ENCODE assay signal across 8 mouse cellular contexts in the genomic region with DNA sequence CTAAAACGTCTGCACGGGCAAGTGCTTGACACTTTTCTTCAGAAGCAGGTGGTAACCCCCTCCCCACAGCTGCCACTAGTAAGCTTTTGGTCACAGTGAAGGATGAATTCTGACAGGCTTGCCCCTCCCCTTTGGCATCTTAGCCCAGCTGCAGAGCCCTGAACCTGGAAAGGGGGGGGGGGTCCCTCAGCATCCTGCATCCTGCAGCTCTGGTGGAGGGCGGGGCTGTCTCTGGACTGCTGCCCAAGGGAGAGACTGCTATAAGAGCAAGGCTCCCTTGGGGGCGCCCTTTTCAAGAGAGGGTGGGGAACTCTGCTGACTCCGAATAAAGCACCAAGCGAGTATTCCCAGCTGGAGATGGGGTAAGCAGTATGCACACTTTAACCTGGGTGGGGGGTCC.
DNase-seq lines count a peak whose midpoint lies in the region; ATAC-seq lines count a peak whose summit lies in the region.

No protein-coding gene starts in this region.

- 16% methylated on average over 6 of the region's 6 CpGs for WGBS in limb, embryonic 11.5 days
- 11% methylated on average over 6 of the region's 6 CpGs for WGBS in liver, embryonic 12.5 days (ENCODE audit: insufficient replicate concordance)

- no peak overlapping the region for H3K9ac ChIP-seq in limb, embryonic 11.5 days (ENCODE audit: low read length)
- no peak overlapping the region for H3K9ac ChIP-seq in liver, embryonic 12.5 days

- no peaks in the 10 kb centered on the region for H3K9me3 ChIP-seq in limb, embryonic 11.5 days (ENCODE audit: control insufficient read depth, low read length)
- no peaks in the 10 kb centered on the region for H3K9me3 ChIP-seq in liver, embryonic 12.5 days (replicated peaks)

- no peak for ATAC-seq in limb, embryonic 11.5 days (ENCODE audit: insufficient number of reproducible peaks, low FRiP score, low TSS enrichment, low read depth)
- ATAC-seq in liver, embryonic 12.5 days = no peak

- no peaks in the 10 kb centered on the region for H3K36me3 ChIP-seq in limb, embryonic 11.5 days (ENCODE audit: control insufficient read depth, insufficient read depth, low read length)
- H3K36me3 ChIP-seq in liver, embryonic 12.5 days = no peaks in the 10 kb centered on the region

- no peaks in the 10 kb centered on the region for H3K4me1 ChIP-seq in limb, embryonic 11.5 days (ENCODE audit: control insufficient read depth, insufficient read depth, low read length)
- no peaks in the 10 kb centered on the region for H3K4me1 ChIP-seq in liver, embryonic 12.5 days

- DNase-seq in cerebellum, postnatal 10 days = peak; percentile 76 to 77
- no peak for DNase-seq in cerebellum, postnatal 36 days
- peak; percentile 39 for DNase-seq in lung, postnatal 10 days
- no peak for DNase-seq in lung, postnatal 36 days
- DNase-seq in limb, embryonic 11.5 days (ENCODE audit: low spot score) = peak; percentile 42
- peak; percentile 50 for DNase-seq in right cerebral cortex, postnatal 4 days
- no peak for DNase-seq in cerebellum, adult 18-20 months

- no peak overlapping the region for H3K4me2 ChIP-seq in limb, embryonic 11.5 days (ENCODE audit: low read depth, severe bottlenecking)
- no peak overlapping the region for H3K4me2 ChIP-seq in liver, embryonic 12.5 days

- no peak overlapping the region for H3K27ac ChIP-seq in limb, embryonic 11.5 days (replicated peaks; ENCODE audit: low read depth, low read length)
- no peak overlapping the region for H3K27ac ChIP-seq in liver, embryonic 12.5 days

- H3K4me3 ChIP-seq in limb, embryonic 11.5 days (ENCODE audit: low read depth, low read length) = no peak overlapping the region
- no peak overlapping the region for H3K4me3 ChIP-seq in liver, embryonic 12.5 days

- peaks cover 51% of the 10 kb centered on the region for H3K27me3 ChIP-seq in limb, embryonic 11.5 days (ENCODE audit: control insufficient read depth, insufficient read depth, low read length)
- H3K27me3 ChIP-seq in liver, embryonic 12.5 days (replicated peaks) = peaks cover 77% of the 10 kb centered on the region

Comparison
In these comparisons a context has a peak if more than half of its experiments do, and no peak if none do; other contexts are left out.
1. DNase-seq: peak in cerebellum, postnatal 10 days (2 of 2), lung, postnatal 10 days (single experiment), limb, embryonic 11.5 days (single experiment) and right cerebral cortex, postnatal 4 days (single experiment); none in cerebellum, postnatal 36 days (0 of 2), lung, postnatal 36 days (single experiment) and cerebellum, adult 18-20 months (0 of 2).